Mouse (Mus musculus) T-helper 17 cell (primary cell): ENCODE measurements around the gene Klra4.
"Not testable (repeated sequence)": the region's sequence is repeated elsewhere in the genome, so short reads cannot be mapped to it uniquely, and the experiment has no call there.

ENCODE experiments used
- in situ Hi-C, 2 experiments: fragments of 300-600 bp; cut with MboI, MseI; formaldehyde crosslinking; loops; 1 replicate in 1 of 2; 2 replicates in 1 of 2; pipeline ENCODE4 v1.15.1; 2025; ENCODE audit warnings: high pct_unique_total_duplicates in 2 of 2

Klra4 gene

GRCm38 (mm10) chr6:130067171-130067570, at the start of gene Klra4:
Klra4 (minus strand) TSS chr6:130067271.
- in situ Hi-C loops: not testable (repeated sequence)

- in situ Hi-C loops: no loop called here
These were observed 43.4 kb upstream of the Klra4 start for GRCm38 (mm10) chr6:130110485-130110884.

DNA sequence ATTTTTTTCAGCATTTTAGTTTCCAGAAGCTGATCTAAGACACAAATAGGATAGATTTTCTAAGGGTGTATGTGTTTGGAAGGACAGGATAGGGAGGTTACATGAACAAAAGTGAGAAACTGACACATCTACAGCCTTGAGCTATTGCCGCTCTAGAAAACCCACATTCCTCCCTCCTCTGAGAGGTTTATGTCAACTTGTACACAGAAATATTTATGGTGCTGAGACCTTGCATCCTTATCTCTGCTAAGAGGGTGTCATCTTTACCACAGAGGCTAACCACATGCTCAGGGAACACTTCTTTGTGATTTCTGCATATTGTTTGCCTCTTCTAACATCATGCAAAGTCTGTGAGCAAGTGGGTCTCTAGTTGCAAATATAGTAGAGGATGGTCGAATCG, 35.7 kb upstream of the Klra4 start:
- in situ Hi-C loops: not testable (repeated sequence)

- in situ Hi-C loops: no loop called here
These were observed 25.4 kb upstream of the Klra4 start for GRCm38 (mm10) chr6:130092336-130092948.

- in situ Hi-C loops: no loop called here
These were observed 1.9 kb downstream of the Klra4 start for GRCm38 (mm10) chr6:130065196-130065595.

- in situ Hi-C loops: not testable (repeated sequence)
These were observed 31.9 kb downstream of the Klra4 start for GRCm38 (mm10) chr6:130035146-130035545.

DNA sequence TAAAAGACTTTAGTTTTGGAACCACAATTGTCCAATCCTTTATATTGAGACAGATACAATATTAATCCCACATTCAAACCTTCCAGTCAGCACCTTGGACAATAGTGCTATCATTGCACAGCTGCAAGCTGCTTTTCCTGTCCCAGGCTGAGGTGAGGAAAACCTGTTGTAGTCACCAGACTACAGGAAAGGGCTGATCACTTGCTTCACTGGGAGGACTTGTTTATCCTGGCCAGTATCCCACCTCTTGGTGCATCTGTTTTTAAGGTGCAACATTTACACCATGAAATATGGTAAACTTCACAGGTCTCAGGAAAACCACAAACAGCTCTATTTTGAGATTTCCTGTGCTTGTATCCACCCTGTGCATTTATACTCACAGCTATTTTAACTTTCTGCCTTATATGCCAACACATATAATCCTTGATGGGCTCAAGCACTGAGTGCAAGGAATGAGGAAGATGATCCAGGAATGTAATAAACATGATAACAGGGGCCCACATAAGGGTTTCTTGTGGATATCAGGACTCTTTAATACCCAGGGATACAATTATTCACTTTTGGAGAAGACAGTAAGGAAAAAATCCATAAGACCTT, 35.5 kb downstream of the Klra4 start:
- in situ Hi-C loops: not testable (repeated sequence)

DNA sequence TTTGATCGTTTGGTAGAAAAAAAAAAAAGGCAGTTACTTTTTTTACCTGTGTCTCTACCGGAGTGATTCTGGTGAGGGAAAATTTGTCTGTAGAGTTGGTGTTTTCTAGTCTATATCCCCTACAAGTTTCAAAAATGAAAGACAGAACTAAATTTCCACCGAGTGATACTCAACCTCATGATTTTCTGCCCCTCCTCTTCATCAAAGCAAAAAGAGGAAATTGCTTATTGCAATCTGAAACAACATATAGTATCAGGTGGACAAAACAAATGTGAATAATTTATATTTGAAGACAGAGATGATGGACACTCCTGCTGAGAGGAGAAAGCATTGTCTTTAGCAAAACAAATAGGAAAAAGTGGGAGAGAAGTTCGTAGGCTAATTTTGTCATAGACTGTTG, 40.2 kb downstream of the Klra4 start, which contains the start of gene Klra6:
Gene Klra6 (minus strand): TSS at position 101 of the 400 bp plus-strand sequence.
- in situ Hi-C loops: no loop called here
